Mouse (Mus musculus) forelimb bud, embryonic 11.5 days (tissue): ENCODE data around the gene Cbs.

ENCODE experiments used
- DNase-seq: peaks from one replicate; pipeline ENCODE4 v3.0.0-alpha.2; 2012; ENCODE audit warnings: low read depth, low spot score

Gene Cbs

GRCm38 (mm10) chr17:31636942-31637811 lies at the start of gene Cbs:
TSS of gene Cbs (minus strand) at chr17:31637238.
- peak; percentile 42 for DNase-seq

DNA sequence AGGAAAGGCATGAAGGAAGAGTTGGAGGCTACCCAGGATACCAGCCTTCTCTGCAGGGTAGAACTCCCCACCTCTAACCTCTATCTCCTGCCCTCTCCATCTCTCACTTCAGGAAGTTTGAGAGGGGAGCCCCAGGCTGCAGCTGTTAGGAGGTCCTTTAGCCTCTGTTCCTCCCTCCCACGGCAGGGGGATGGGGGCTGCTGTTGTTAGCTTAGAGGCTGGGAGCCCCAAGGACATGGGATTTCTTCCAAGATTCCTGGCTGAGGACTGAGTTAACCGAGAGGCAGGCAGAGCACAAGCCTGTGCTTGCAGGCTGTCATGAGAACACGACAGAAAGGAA lies 49.2 kb upstream of the Cbs start:
- DNase-seq = peak; percentile 12

DNA sequence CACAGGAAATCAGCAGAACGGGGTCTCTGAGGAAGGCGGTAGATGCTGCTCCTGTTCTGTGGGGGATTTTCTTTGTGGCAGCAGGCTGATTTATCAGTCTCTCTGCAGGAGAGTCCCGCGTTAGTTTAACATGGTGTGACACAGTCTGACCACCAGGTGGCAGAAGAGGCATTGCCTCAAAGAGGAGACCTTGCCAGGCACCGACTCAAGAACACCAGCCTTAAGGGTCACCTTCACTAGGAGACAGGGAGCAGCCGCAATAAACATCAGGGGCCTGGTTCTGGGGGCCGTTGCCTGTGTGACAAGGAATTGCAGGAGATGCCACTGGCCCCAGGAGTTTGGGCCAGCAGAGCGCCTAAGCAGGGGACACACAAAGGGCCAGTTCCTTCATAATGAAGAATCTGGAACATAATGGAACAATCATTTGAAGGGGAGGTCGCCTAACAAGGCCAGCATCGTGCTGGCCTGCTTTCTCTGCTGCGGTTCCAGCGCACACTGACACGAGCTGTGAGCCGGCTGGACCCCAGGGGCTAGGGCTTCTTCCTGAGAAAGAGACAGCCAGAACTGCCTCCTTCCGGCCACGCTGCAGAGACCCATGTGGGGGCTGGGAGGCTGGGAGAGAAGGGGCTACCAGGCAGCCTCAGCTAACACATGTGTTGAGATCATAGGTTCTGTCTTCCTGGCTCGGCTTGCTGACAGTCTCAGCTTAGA lies 48.6 kb upstream of the Cbs start:
- peak; percentile 95 for DNase-seq

- DNase-seq = no peak
Observed at GRCm38 (mm10) chr17:31680450-31680849, 43.4 kb upstream of the Cbs start.

- DNase-seq = no peak
Observed at GRCm38 (mm10) chr17:31677507-31677906, 40.5 kb upstream of the Cbs start, which contains the start of gene Cryaa. TSS of gene Cryaa (plus strand) at chr17:31677807.

DNA sequence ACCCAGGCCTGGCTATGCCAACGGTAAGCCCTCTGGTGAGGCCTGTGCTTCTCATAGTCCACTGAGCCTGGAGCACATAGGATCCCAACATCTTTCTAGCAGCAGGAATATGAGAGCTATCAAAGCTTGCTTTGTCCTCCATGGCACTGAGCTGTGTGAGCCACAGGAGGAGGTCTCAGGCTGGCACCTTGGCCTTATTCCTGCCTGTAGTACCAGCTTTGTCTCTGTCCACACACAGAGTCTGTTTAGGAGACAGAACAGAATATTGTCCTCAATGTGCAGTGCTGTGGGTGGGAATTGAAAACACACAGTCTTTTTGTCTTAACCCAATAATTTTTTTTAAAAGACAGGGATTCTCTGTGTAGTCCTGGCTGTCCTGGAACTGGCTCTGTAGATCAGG lies 37.4 kb upstream of the Cbs start:
- DNase-seq = no peak

- DNase-seq = no peak
Observed at GRCm38 (mm10) chr17:31672279-31672678, 35.2 kb upstream of the Cbs start.

GRCm38 (mm10) chr17:31671698-31672097 lies 34.7 kb upstream of the Cbs start:
- DNase-seq = no peak

DNA sequence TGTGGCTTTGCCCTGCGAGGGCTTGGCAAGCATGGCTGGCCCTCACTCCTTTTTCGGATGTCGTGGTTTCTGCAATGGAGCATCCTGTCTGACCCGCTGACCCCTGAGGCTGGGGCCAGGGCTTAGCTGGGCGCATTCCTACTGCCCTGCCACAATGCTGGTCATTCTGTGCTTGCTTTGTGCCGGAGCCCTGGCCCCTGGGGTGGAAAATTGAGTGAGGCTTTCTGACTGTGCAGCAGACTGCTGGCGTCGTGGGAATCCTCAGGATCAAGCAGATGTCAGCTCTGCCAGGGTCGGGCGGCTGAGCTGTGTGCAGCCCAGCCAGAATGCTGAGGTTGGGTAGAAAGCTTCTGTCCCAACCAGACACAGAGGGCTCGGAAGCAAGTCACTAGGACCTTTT lies 33.1 kb upstream of the Cbs start:
- no peak for DNase-seq

GRCm38 (mm10) chr17:31668306-31668705 lies 31.3 kb upstream of the Cbs start:
- DNase-seq = no peak

GRCm38 (mm10) chr17:31664760-31665159 lies 27.7 kb upstream of the Cbs start:
- peak; percentile 85 for DNase-seq

DNA sequence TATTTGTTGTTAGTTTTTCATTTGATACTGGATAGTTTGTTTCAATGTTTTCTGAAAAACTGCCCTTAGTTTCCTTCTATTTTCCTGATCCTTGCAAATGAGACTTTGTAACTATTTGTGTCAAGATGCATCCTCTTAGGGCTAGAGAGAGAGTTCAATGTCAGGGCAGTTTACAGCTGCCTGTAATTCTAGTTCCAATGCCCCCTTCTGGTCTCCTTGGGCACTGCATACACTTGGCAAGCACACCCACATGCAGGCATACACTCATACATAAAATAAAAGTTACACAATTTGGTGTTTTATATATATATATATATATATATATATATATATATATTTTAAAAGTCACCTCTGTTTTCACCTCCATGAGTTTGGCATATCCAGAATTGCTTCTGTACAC lies 25.8 kb upstream of the Cbs start:
- no peak for DNase-seq

DNA sequence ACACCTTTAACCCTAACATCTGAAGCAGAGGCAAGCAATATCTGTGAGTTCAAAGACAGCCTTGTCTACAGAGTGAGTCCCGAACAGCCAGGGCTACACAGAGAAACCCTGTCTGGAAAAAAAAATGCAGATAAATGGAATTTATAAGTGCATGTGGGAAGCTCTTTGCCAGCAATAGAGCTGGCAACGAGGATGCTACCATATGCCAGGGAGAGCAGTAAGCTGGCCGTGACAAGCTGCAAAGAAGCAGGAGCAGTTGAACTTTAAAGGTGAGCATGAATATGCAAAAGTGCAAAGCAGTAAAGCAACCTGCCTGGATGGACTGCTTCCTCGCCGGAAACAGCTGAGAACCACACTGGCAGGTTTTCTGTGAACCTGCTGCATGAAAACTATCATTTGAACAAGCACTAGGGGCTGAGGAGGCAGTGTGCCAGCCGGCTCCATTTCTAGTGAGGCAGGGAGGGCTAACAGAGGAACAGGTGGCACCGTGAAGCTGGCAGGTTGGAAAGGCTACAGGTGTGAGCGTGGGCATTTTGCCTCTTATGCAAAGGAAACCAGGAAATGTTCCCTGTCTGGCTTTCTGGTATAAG lies 23.7 kb upstream of the Cbs start:
- DNase-seq = no peak

GRCm38 (mm10) chr17:31658468-31659185 lies 21.6 kb upstream of the Cbs start, which contains the start of gene U2af1:
TSS of gene U2af1 (minus strand) at chr17:31658892.
- DNase-seq = peak; percentile 99

- DNase-seq = no peak
Observed at GRCm38 (mm10) chr17:31658136-31658467, 21.1 kb upstream of the Cbs start.

DNA sequence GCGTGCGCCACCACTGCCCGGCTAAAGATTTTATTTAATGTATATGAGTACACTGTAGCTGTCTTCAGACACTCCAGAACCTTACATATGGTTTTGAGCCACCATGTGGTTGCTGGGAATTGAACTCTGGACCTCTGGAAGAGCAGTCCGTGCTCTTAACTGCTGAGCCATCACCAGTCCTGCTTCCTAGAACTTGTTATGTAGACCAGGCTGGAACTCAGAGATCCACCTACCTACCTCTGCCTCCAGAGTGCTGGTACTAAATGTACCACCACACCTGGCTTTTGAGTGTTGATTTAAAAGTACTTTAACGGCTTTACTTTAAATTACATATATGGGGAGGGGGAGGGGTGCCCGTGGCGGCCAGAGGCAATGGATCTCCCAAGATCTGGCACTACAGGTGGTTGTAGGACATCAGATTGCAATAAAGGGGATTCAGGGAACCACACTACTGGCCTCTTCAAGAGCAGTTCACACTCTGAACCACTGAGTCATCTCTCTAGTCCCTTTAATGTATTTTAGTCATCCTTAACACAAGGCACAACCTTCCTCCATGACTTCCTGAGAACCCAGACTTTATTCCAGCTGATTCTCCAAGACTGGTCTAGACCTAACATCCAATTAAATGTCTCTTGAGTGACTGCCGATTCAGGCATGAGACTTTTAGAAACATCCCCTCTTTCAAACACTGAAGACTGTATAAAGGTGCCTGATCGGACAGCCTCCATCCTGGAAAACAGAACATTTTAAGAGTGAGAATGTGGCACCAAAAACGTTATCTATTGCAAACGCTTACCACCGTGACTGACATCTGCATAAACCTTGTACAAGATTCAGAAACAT lies 20.3 kb upstream of the Cbs start:
- no peak for DNase-seq

GRCm38 (mm10) chr17:31656682-31657081 lies 19.6 kb upstream of the Cbs start:
- no peak for DNase-seq

DNA sequence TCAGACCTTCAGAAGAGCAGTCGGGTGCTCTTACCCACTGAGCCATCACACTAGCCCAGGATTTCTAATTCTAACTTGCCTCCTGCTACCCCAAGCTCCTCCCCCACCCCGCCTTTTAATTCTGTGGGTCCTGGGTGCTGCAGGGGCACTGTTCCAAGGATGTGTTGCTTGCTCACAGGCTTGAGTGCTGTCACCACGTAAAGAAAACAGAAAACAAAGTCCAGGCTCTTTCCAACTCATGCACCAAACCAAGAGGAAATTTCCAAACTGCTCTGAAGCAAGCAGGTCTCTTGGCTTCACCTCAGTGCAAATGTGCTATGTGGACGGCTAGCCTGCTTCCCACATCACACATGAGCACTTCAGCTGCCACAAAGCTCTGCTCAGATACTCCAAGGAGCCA lies 18.3 kb upstream of the Cbs start:
- DNase-seq = no peak

- DNase-seq = no peak
Observed at GRCm38 (mm10) chr17:31653277-31653676, 16.2 kb upstream of the Cbs start.

DNA sequence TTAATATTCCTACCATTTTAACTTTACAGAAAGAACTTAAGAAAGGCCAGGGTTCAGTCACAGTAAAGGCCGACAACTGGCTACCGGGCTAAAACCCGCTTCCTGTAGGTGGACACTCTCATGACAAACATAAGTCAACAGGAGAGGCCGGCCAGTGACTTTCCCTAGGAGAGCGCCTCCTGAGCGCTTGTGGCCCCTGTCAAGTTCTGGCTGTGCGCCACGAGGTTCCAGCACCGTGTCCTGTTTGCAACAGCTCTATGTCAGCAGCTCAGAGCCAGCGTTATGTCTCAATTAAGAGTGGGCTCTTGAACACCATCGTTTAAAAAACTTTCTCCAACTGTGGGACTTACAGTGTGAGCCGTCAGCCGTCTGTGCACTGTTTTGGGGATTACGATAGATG lies 15.1 kb upstream of the Cbs start:
- no peak for DNase-seq
